Mouse (Mus musculus) layer of hippocampus, adult 2 months (tissue): ENCODE measurements around the gene Sertad3. TPM values are rescaled to one million over a fixed set of nuclear protein-coding genes. Genes with fewer than 3 reads are reported as not detected.

Experiments
- DNase-seq, 2 experiments: peaks; one replicate each; pipeline ENCODE4 v3.0.0; 2022; ENCODE audit warnings: low spot score in 2 of 2
- H3K27ac ChIP-seq: fragments of 200-600 bp; 2 replicates; pipeline ENCODE4 v1.8.1; 2022
- H3K4me3 ChIP-seq: fragments of 200-600 bp; 2 replicates; pipeline ENCODE4 v1.8.1; 2022; ENCODE audit warnings: mild to moderate bottlenecking
- CTCF ChIP-seq: fragments of 200-600 bp; conservative IDR thresholded peaks from 2 replicates; pipeline ENCODE4 v1.8.1; 2022; ENCODE audit warnings: antibody characterized with exemption, mild to moderate bottlenecking, moderate library complexity
- total RNA-seq, 2 experiments: library from RNA; stranded (reverse); gene quantifications; 2 replicates each; pipeline ENCODE4 v1.2.3; 2021

Sertad3 gene
- total RNA-seq, 2 experiments from 2014 or later: 3.3 to 3.8 TPM

GRCm38 (mm10) chr7:27473835-27474489 is 394 bp downstream of the Sertad3 start:
- TF ChIP-seq CTCF: 0 out of 2 replicates have a peak, but pooled peaks have one; percentile 1
- DNase-seq: no peak

GRCm38 (mm10) chr7:27474490-27474954 is 954 bp downstream of the Sertad3 start:
- H3K27ac ChIP-seq: peak overlapping the region; percentile 88
- H3K4me3 ChIP-seq: peak overlapping the region; percentile 69
- DNase-seq: peak; percentile 93 to 98
- peak; percentile 76 for TF ChIP-seq CTCF

More at GRCm38 (mm10) chr7:27473835-27474489, 394 bp downstream of the Sertad3 start:
- peak overlapping the region; percentile 88 for H3K27ac ChIP-seq
- peak overlapping the region; percentile 69 for H3K4me3 ChIP-seq

- no peak for TF ChIP-seq CTCF
- no peak for DNase-seq
- Histone ChIP-seq H3K27ac (no peak overlapping the region), H3K4me3 (no peak overlapping the region)
Observed at GRCm38 (mm10) chr7:27475596-27475995, 2.0 kb downstream of the Sertad3 start.

GRCm38 (mm10) chr7:27476098-27476635 is 2.6 kb downstream of the Sertad3 start:
- TF ChIP-seq CTCF: no peak
- H3K4me3 ChIP-seq: no peak overlapping the region
- no peak for DNase-seq
- no peak overlapping the region for H3K27ac ChIP-seq

GRCm38 (mm10) chr7:27478561-27478960 is 5.0 kb downstream of the Sertad3 start:
- no peak for DNase-seq
- no peak; the same call in 1 of the 2 replicates for TF ChIP-seq CTCF
- Histone ChIP-seq H3K4me3 (no peak overlapping the region), H3K27ac (no peak overlapping the region)

- DNase-seq: no peak
- H3K27ac ChIP-seq: no peak overlapping the region
- TF ChIP-seq CTCF: no peak
- H3K4me3 ChIP-seq: no peak overlapping the region
Observed at GRCm38 (mm10) chr7:27479750-27480149, 6.2 kb downstream of the Sertad3 start.

- no peak for DNase-seq
- H3K4me3 ChIP-seq: no peak overlapping the region
- no peak for TF ChIP-seq CTCF
- peak overlapping the region; percentile 78; the same call in 1 of the 2 replicates for H3K27ac ChIP-seq
Observed at GRCm38 (mm10) chr7:27480506-27480905, 6.9 kb downstream of the Sertad3 start.

- peak overlapping the region; percentile 56 for H3K4me3 ChIP-seq
- no peak for TF ChIP-seq CTCF
- no peak for DNase-seq
- peak overlapping the region; percentile 78 for H3K27ac ChIP-seq
Observed at GRCm38 (mm10) chr7:27480927-27481626, 7.5 kb downstream of the Sertad3 start.

GRCm38 (mm10) chr7:27481627-27481969 is 8.0 kb downstream of the Sertad3 start:
- Histone ChIP-seq H3K27ac (peak overlapping the region; percentile 78), H3K4me3 (peak overlapping the region; percentile 56)
- no peak for TF ChIP-seq CTCF
- DNase-seq: peak; percentile 72 to 75

GRCm38 (mm10) chr7:27483860-27484259 is 10.3 kb downstream of the Sertad3 start:
- Histone ChIP-seq H3K27ac (no peak overlapping the region), H3K4me3 (no peak overlapping the region)
- DNase-seq: no peak
- TF ChIP-seq CTCF: no peak

GRCm38 (mm10) chr7:27486102-27486769 is 12.7 kb downstream of the Sertad3 start:
- no peak for TF ChIP-seq CTCF
- Histone ChIP-seq H3K4me3 (peak overlapping the region; percentile 81), H3K27ac (peak overlapping the region; percentile 99)
- no peak for DNase-seq

- Histone ChIP-seq H3K27ac (peak within 1 kb of the TSS; percentile 99), H3K4me3 (peak within 1 kb of the TSS; percentile 81)
- peak; percentile 88 for TF ChIP-seq CTCF
- DNase-seq: peak; percentile 99 to 100
Observed at GRCm38 (mm10) chr7:27486770-27487697, 13.5 kb downstream of the Sertad3 start, which contains the start of gene Sertad1. TSS of gene Sertad1 (plus strand) at chr7:27486910.
